Mouse (Mus musculus): ENCODE data around the gene Tlr7. TPM values are rescaled to one million over a fixed set of nuclear protein-coding genes. Genes with fewer than 3 reads are reported as not detected.

The Tlr7 gene
- polyA plus RNA-seq, 1 experiment, result 1.3 TPM

DNA sequence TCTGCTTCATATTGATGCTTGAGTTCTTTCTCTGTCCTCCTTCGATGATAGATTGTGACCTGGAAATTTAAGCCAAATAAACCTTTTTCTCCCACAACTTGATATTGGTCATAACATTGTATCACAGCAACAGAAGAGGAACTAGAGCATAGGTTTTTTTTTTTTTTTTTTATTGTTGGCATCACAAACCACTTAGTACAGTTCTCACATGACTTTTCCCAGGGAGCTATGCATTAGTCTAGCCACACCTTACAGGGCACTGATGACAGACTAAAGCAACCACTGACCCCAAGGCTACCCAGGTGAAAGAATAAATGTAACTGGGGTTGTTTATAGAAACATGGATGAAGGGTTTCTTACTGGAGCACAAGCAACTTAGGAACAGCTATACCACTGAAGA, 7.6 kb upstream of the Tlr7 start:
- TF ChIP-seq CTCF (IDR thresholded peaks at IDR 0.05; ENCODE audit: insufficient read depth, low read length), result no peak
- TF ChIP-seq POLR2A (IDR thresholded peaks at IDR 0.05; ENCODE audit: borderline replicate concordance, extremely low read depth, low read depth, low read length), result no peak
- Histone ChIP-seq H3K4me3 (replicated peaks; ENCODE audit: extremely low read depth, low read depth, low read length) (no peak overlapping the region), H3K4me1 (ENCODE audit: control insufficient read depth, insufficient read depth, low read length) (no peaks in the 10 kb centered on the region)
- WGBS, result 95% methylated on average over 1 of the region's 1 CpGs
- no peak for DNase-seq

DNA sequence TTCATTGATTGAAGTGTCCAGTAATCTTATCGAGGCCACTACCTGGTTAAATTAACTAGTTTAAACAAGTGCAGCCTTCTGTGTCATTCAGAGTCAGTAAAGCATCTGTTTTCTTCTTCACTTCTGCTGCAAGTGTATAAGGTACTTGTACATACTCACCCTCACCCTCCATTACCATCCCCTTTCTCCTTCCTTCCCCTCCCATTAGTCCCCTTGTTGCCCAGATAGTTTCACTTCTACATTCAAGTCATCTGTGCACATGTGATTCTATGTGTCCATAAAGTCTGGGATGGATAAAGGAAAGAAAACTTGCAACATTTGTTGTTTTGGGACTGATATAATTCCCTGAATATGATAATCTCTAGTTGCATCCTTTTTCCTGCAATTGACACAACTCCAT, 4.2 kb upstream of the Tlr7 start:
- DNase-seq, result no peak
- WGBS, result 84% methylated on average over 1 of the region's 1 CpGs
- Histone ChIP-seq H3K4me1 (ENCODE audit: control insufficient read depth, insufficient read depth, low read length) (no peaks in the 10 kb centered on the region), H3K4me3 (replicated peaks; ENCODE audit: extremely low read depth, low read depth, low read length) (no peak overlapping the region)
- no peak for TF ChIP-seq CTCF (IDR thresholded peaks at IDR 0.05; ENCODE audit: insufficient read depth, low read length)
- TF ChIP-seq POLR2A (IDR thresholded peaks at IDR 0.05; ENCODE audit: borderline replicate concordance, extremely low read depth, low read depth, low read length), result no peak

DNA sequence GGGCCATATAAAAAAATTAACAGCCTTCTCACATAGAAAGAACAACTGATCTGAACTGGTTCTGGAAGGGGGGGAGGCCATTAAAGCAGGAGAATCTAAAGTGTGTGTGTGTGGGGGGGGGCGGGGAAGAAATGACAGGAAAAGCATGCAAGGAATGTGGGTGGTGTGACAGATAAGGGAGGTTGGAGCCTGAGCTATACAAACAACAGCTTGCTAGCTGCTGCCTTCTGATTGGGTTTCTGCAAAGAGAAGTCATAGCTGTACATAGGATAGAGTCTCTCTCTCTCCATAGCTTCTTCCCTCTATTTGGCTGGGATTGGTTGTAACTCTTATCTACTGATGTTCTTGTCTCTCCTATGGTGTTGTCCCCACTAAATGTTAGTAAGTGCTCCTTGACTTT, 2.2 kb upstream of the Tlr7 start:
- H3K4me1 ChIP-seq (ENCODE audit: control insufficient read depth, insufficient read depth, low read length), result peaks cover 2% of the 10 kb centered on the region; the same call in 1 of the 2 replicates
- WGBS, result 53% methylated on average over 1 of the region's 1 CpGs
- no peak overlapping the region for H3K4me3 ChIP-seq (replicated peaks; ENCODE audit: extremely low read depth, low read depth, low read length)
- TF ChIP-seq POLR2A (IDR thresholded peaks at IDR 0.05; ENCODE audit: borderline replicate concordance, extremely low read depth, low read depth, low read length), result no peak
- no peak for TF ChIP-seq CTCF (IDR thresholded peaks at IDR 0.05; ENCODE audit: insufficient read depth, low read length)
- no peak for DNase-seq

DNA sequence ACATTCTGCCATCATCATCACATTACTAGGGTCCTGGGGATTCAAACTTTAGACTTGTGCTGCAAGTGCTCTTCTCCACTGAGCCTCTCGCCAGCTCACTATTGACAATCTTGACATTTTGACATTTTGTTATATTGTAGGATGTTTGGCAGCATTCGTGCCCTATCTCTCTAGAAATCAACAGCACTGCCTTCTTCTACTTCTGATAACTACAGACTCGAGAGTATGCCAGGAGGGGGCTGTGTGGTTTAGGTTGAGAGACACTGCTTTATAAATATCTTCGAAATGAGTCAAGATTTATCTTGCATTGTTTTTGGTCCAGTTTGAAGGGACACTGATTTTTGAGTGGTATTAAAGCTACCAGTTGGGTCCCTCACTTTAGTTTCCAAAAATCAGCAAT, 635 bp upstream of the Tlr7 start:
- no peak for TF ChIP-seq POLR2A (IDR thresholded peaks at IDR 0.05; ENCODE audit: borderline replicate concordance, extremely low read depth, low read depth, low read length)
- DNase-seq, result no peak
- WGBS, result 59% methylated on average over 4 of the region's 4 CpGs
- Histone ChIP-seq H3K4me1 (ENCODE audit: control insufficient read depth, insufficient read depth, low read length) (peaks cover 2% of the 10 kb centered on the region; the same call in 1 of the 2 replicates), H3K4me3 (replicated peaks; ENCODE audit: extremely low read depth, low read depth, low read length) (no peak overlapping the region)

DNA sequence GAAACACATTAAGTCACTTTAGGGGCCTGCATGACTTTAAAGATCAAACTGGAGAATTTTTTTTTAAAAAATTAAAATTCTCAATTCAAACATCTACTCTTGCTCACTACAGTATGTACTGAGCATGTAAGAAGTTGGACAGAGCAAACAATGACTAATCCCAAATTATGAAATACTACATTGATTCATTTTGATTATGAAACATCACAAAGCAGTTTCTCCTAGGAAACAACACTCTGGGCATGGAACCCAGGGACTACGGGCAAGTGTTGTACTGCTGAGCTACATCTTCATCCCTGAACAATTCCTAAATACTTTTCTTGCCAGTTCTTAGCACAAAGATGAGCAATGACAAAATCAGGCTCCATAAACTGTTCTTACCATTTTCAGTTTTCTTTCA, 738 bp downstream of the Tlr7 start:
- TF ChIP-seq POLR2A (IDR thresholded peaks at IDR 0.05; ENCODE audit: borderline replicate concordance, extremely low read depth, low read depth, low read length), result no peak
- TF ChIP-seq CTCF (IDR thresholded peaks at IDR 0.05; ENCODE audit: insufficient read depth, low read length), result no peak
- peaks cover 2% of the 10 kb centered on the region; the same call in 1 of the 2 replicates for H3K4me1 ChIP-seq (ENCODE audit: control insufficient read depth, insufficient read depth, low read length)
- WGBS, result 62% methylated on average over 1 of the region's 1 CpGs
- no peak for DNase-seq
- no peak overlapping the region for H3K4me3 ChIP-seq (replicated peaks; ENCODE audit: extremely low read depth, low read depth, low read length)

DNA sequence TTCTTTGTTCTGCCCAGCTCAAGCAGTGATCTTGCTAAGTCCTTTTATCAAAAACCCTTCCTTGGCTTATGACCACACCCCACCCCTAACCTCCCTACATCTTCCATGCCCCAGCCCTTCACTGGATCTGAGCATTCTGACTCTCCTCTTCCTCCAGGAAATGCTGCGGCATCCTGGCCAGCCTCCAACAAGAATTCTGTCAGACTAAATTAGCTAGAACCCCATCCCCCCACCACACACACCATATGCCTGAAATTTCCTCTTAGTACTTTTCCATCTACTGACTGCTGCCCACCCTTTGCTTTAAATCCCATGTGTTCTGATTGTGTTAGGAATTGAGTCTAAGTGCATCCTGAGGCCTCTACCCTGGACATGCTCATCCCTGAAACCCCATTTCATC, 1.3 kb downstream of the Tlr7 start:
- no peak overlapping the region for H3K4me3 ChIP-seq (replicated peaks; ENCODE audit: extremely low read depth, low read depth, low read length)
- DNase-seq, result no peak
- TF ChIP-seq CTCF (IDR thresholded peaks at IDR 0.05; ENCODE audit: insufficient read depth, low read length) (no peak), POLR2A (IDR thresholded peaks at IDR 0.05; ENCODE audit: borderline replicate concordance, extremely low read depth, low read depth, low read length) (no peak)
- H3K4me1 ChIP-seq (ENCODE audit: control insufficient read depth, insufficient read depth, low read length), result peaks cover 2% of the 10 kb centered on the region; the same call in 1 of the 2 replicates
- 46% methylated on average over 1 of the region's 1 CpGs for WGBS

DNA sequence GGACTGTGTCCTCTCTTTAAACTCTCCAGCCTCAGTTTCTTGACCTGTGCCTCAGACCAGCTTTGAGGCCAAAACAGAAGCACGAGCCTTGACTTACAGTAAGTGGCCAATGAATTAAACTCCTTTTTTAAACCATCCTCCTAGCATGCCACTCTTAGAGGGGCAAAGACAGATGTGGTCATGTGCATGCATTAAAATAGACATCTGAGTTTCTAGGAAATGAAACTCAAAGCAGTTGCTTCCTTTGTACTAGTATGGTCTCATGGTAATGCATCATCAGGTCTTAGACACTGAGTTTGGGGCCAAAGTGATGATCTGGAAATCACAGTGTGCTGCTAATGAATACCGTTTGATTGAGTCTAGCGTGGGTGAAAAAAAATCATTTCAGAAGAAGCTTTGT, 1.8 kb downstream of the Tlr7 start:
- no peak overlapping the region for H3K4me3 ChIP-seq (replicated peaks; ENCODE audit: extremely low read depth, low read depth, low read length)
- 76% methylated on average over 3 of the region's 3 CpGs for WGBS
- TF ChIP-seq POLR2A (IDR thresholded peaks at IDR 0.05; ENCODE audit: borderline replicate concordance, extremely low read depth, low read depth, low read length), result no peak
- TF ChIP-seq CTCF (IDR thresholded peaks at IDR 0.05; ENCODE audit: insufficient read depth, low read length), result no peak
- DNase-seq, result no peak
- H3K4me1 ChIP-seq (ENCODE audit: control insufficient read depth, insufficient read depth, low read length), result peaks cover 2% of the 10 kb centered on the region; the same call in 1 of the 2 replicates

DNA sequence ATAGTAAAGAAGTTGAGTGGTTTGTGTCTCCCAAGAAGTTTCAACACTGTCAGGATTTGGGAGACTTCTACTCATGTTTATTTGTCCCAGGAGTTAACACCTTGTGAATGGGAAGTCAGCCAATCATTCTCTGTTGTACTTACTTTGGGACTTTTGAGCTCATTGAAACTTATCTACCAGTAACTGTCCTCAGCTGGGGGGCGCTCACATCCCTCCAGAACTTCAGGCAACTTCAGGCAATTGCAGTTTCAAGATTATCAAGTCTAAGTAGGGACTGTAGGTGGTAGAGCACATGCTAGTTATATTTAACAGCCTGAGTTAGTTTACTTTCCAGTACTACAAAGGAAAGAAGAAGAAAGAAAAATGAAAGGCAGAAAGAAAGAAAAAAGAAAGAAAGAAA, 6.6 kb downstream of the Tlr7 start:
- 53% methylated on average over 1 of the region's 1 CpGs for WGBS
- TF ChIP-seq POLR2A (IDR thresholded peaks at IDR 0.05; ENCODE audit: borderline replicate concordance, extremely low read depth, low read depth, low read length) (no peak), CTCF (IDR thresholded peaks at IDR 0.05; ENCODE audit: insufficient read depth, low read length) (no peak)
- DNase-seq, result no peak
- H3K4me1 ChIP-seq (ENCODE audit: control insufficient read depth, insufficient read depth, low read length), result no peaks in the 10 kb centered on the region
- no peak overlapping the region for H3K4me3 ChIP-seq (replicated peaks; ENCODE audit: extremely low read depth, low read depth, low read length)

DNA sequence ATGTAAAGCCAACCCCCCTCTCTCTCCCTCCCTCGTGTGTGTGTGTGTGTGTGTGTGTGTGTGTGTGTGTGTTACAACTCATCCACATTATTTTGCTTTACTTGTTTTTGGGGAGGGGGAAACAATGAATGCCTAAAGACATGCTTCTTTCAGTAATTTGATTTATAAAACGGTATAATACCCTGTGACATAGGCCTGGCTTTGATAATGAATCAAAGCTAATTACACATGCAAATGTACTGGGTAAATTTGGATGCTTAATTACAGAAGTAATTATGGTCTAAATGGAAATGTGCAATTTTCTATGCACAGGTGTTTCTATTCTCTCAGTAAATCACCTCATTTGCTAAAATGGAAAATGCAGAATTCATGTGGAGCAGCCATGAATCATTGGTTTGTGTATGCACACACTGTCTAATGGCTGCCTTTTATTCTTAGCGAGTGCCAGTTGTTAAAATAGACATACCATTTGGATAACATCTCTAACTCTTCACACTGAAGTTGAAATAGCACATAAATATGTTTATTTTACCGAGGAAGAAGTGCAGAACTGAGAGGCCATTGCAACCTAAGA, 9.0 kb downstream of the Tlr7 start:
- no peak overlapping the region for H3K4me3 ChIP-seq (replicated peaks; ENCODE audit: extremely low read depth, low read depth, low read length)
- DNase-seq, result no peak
- WGBS, result 59% methylated on average over 4 of the region's 4 CpGs
- H3K4me1 ChIP-seq (ENCODE audit: control insufficient read depth, insufficient read depth, low read length), result no peaks in the 10 kb centered on the region
- TF ChIP-seq POLR2A (IDR thresholded peaks at IDR 0.05; ENCODE audit: borderline replicate concordance, extremely low read depth, low read depth, low read length), result no peak
- TF ChIP-seq CTCF (IDR thresholded peaks at IDR 0.05; ENCODE audit: insufficient read depth, low read length), result no peak

DNA sequence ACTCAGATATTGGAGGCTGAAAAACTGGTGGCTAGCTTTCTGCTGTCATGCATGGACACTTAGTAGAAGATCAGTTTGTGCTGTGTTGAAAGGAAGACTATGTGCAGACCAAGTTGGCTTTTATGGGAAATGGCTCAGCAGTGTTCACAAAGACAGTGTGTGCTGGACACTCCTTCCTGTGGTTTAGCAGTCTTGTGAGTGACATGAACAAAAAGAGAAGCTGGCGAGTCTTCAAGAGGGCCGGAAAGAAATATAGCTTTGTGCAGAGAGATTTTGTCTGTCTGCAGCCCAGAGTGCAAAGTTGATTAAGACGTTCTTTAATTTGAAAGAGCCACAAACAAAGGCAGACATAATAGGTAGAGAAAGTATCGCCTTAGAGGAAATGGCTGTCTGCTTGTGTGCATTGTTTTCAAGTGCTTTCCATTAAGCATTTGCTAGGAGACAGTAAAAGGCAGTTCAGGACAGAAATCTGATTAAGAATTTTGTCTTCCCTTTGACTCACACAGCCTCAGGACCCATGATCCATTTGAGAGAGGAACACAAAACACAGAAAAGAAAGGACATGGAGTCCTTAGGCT, 11.4 kb downstream of the Tlr7 start:
- Histone ChIP-seq H3K4me1 (ENCODE audit: control insufficient read depth, insufficient read depth, low read length) (no peaks in the 10 kb centered on the region), H3K4me3 (replicated peaks; ENCODE audit: extremely low read depth, low read depth, low read length) (no peak overlapping the region)
- TF ChIP-seq POLR2A (IDR thresholded peaks at IDR 0.05; ENCODE audit: borderline replicate concordance, extremely low read depth, low read depth, low read length) (no peak), CTCF (IDR thresholded peaks at IDR 0.05; ENCODE audit: insufficient read depth, low read length) (no peak)
- WGBS, result 48% methylated on average over 4 of the region's 4 CpGs
- DNase-seq, result no peak
